Mouse (Mus musculus) bone marrow, adult 2 months (tissue): ENCODE measurements around the gene Rap2b. TPM values are rescaled to one million over a fixed set of nuclear protein-coding genes. Genes with fewer than 3 reads are reported as not detected.

ENCODE experiments used
- H3K27ac ChIP-seq: fragments of 200-500 bp; 2 replicates; pipeline ENCODE4 v1.5.1; 2012; ENCODE audit warnings: low read depth, mild to moderate bottlenecking, control low read depth, inconsistent platforms, low read length; ENCODE audit not compliant: control insufficient read depth, poor library complexity, insufficient read depth
- H3K4me1 ChIP-seq: fragments of 200-500 bp; 2 replicates; pipeline ENCODE4 v1.6.1; 2011; ENCODE audit warnings: low read length; ENCODE audit not compliant: control insufficient read depth, insufficient read depth
- H3K4me3 ChIP-seq: fragments of 200-500 bp; replicated peaks from 2 replicates; pipeline ENCODE3; 2011; ENCODE audit warnings: mild to moderate bottlenecking, low read depth, low read length, control low read depth; ENCODE audit not compliant: control insufficient read depth
- CTCF ChIP-seq: fragments of 200-500 bp; IDR thresholded peaks from 2 replicates; pipeline ENCODE4 v1.5.1; 2011; ENCODE audit warnings: low read length, control low read depth; ENCODE audit not compliant: control insufficient read depth, insufficient read depth
- POLR2A ChIP-seq: fragments of 200-500 bp; IDR thresholded peaks from 2 replicates; pipeline ENCODE4 v1.6.1; 2011; ENCODE audit warnings: low read depth, mild to moderate bottlenecking, control low read depth, low read length, borderline replicate concordance; ENCODE audit not compliant: control insufficient read depth
- WGBS: fragments of 180-500 bp; shearing (Covaris S2); methylation state at CpG from one replicate; pipeline ENCODE4 v1.1.7; 2018; 5-methylcytosine and 5-hydroxymethylcytosine counted together
- polyA plus RNA-seq: library from polyadenylated mRNA; stranded (reverse); fragments of >200 nt; gene quantifications from 2 replicates; pipeline ENCODE4 v1.2.4, GENCODE M21; 2011; ENCODE audit warnings: low replicate concordance; ENCODE audit not compliant: missing spikeins, insufficient read depth, insufficient read length

Gene Rap2b
- polyA plus RNA-seq: 3.6 and 6.8 TPM in 2 replicates

DNA sequence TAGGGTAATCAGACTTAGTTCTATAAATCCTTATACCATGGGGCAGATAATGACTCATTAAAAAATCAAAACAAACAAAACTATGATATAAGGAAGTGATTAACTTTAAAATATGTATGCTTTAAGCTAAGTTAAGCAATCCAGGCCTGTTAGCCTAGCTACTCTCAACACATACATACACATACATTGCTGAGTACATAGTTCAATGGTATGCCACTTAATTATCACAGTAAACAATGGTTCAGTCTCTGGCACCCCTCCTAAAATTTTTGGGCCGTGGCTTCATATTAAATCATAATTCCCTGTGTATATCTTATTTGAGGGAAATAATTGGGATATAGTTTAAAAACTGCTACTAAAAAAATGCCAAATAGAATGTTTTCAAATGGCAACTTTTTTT, at the start of gene Rap2b:
TSS of gene Rap2b (plus strand) at position 301 of the 400 bp plus-strand sequence.
- WGBS: 80% methylated on average over 1 of the region's 1 CpGs
- Histone ChIP-seq H3K4me1 (no peaks in the 10 kb centered on the region), H3K27ac (no peak within 1 kb of the TSS), H3K4me3 (no peak within 1 kb of the TSS)
- TF ChIP-seq CTCF (no peak), POLR2A (no peak)

DNA sequence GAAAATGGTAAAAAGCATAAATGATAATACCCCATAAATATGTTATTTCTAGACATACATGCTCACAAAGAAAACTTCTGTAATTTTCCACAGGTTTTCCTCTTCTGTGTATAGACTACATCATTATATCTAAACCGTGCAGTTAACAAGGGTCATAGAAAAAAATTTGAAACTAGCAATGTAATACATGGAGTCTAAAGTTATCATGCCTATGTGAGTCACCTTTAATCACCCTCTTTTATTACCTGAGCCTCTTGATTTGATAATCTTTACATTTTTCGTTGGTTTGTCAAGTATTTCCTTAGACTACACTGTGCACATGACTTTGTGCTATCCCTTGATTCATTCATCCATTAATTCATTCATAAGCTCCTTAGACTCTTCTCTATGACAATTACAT, 46.4 kb upstream of the Rap2b start:
- WGBS: 60% methylated on average over 2 of the region's 2 CpGs
- Histone ChIP-seq H3K4me3 (no peak overlapping the region), H3K4me1 (no peaks in the 10 kb centered on the region), H3K27ac (no peak overlapping the region)
- TF ChIP-seq POLR2A: no peak
- TF ChIP-seq CTCF: no peak

DNA sequence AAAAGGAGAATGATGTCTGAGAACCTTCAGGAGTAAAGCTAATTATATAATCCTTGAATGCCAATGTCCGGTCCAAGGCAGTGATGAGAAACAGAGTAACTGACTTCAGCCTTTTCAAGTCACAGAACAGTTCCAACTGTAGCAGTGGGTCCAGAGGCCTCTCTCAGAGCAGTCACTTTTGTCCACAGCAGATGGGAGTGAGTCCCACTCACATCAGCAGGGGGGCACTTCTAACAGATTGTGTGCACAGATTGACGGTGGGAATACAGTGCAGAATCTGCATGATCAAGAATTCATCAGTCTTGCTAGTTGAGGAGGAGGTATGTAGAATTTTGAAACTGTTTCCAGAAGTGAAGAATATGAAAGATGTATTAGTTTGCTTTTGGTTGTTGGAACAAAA, 41.4 kb upstream of the Rap2b start:
- no peak overlapping the region for H3K27ac ChIP-seq
- H3K4me1 ChIP-seq: no peaks in the 10 kb centered on the region
- no peak overlapping the region for H3K4me3 ChIP-seq
- 85% methylated on average over 2 of the region's 2 CpGs for WGBS
- TF ChIP-seq POLR2A (no peak), CTCF (no peak)

DNA sequence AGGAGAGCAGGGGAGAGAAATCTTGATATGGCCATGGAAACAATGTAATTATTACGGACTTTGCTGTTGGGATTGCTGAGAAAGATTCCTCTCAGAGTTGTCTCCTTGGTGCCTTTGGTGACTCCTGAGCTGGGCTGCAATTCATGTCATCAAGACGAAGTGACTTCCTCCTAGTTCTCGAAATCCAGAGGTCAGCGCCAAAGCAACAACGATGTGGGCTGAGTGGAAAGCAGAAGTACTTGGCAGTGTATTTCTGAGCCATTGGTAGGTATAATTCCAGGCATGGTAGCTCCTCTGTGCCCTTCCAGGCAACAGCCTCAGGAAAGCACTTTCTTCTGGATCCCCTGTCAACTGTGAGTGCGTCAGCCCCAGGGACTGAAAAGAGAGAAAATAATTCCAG, 39.8 kb upstream of the Rap2b start:
- TF ChIP-seq CTCF: no peak
- TF ChIP-seq POLR2A: no peak
- no peak overlapping the region for H3K27ac ChIP-seq
- H3K4me1 ChIP-seq: no peaks in the 10 kb centered on the region
- 19% methylated on average over 6 of the region's 6 CpGs for WGBS
- no peak overlapping the region for H3K4me3 ChIP-seq

DNA sequence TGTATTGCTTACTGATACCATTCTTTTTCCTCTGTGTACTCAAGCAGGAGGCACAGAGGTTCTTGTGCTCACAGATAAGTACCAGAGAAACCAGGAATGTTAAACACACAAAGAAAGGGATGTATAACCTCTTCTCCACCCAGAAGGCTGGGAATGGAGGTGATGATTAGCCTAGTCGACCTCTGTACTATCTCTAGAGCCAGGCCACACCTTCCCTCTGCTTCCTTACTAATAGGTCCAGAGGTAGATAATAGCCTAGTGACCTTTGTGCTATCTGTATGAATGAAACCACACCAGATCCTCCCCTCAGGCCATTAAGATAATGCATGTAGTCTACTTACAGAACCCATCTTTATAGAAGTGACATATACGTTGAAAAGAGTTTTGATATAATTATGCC, 25.2 kb upstream of the Rap2b start:
- WGBS: 59% methylated on average over 2 of the region's 2 CpGs
- Histone ChIP-seq H3K4me1 (no peaks in the 10 kb centered on the region), H3K27ac (no peak overlapping the region), H3K4me3 (no peak overlapping the region)
- TF ChIP-seq CTCF: no peak
- no peak for TF ChIP-seq POLR2A

GRCm38 (mm10) chr3:61337230-61337629, 24.2 kb upstream of the Rap2b start:
- 85% methylated on average over 3 of the region's 3 CpGs for WGBS
- Histone ChIP-seq H3K27ac (no peak overlapping the region), H3K4me3 (no peak overlapping the region), H3K4me1 (no peaks in the 10 kb centered on the region)
- TF ChIP-seq POLR2A: no peak
- no peak for TF ChIP-seq CTCF

- WGBS: 85% methylated on average over 5 of the region's 5 CpGs
- no peaks in the 10 kb centered on the region for H3K4me1 ChIP-seq
- no peak overlapping the region for H3K27ac ChIP-seq
- TF ChIP-seq CTCF (no peak), POLR2A (no peak)
- H3K4me3 ChIP-seq: no peak overlapping the region
These were observed 21.1 kb upstream of the Rap2b start for GRCm38 (mm10) chr3:61340321-61340720.

GRCm38 (mm10) chr3:61344031-61344430, 17.4 kb upstream of the Rap2b start:
- Histone ChIP-seq H3K4me1 (no peaks in the 10 kb centered on the region), H3K4me3 (no peak overlapping the region), H3K27ac (no peak overlapping the region)
- TF ChIP-seq CTCF (no peak), POLR2A (no peak)
- 68% methylated on average over 7 of the region's 7 CpGs for WGBS

DNA sequence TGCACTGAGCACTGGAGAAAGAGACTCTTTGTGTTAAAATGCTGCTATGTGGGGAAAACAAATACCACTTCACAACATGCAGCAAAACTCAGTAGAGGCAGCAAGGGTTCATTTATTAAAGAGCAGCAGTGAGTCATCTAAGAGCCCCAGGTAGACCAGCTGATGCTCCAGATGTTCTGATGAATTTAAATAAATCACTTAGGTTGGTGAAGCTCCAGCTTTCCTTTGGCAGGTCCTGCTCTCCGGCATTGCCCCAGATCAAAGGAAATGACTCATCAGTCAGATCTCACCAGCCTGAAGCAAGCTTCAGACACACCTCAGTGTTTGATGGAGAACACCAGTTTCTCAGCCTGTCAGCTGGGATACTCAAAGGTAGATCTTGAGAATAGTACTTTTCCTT, 15.8 kb upstream of the Rap2b start:
- no peak overlapping the region for H3K4me3 ChIP-seq
- H3K4me1 ChIP-seq: no peaks in the 10 kb centered on the region
- no peak overlapping the region for H3K27ac ChIP-seq
- 8% methylated on average over 1 of the region's 1 CpGs for WGBS
- TF ChIP-seq CTCF (no peak), POLR2A (no peak)

- Histone ChIP-seq H3K4me3 (no peak overlapping the region), H3K4me1 (no peaks in the 10 kb centered on the region), H3K27ac (no peak overlapping the region)
- 69% methylated on average over 4 of the region's 4 CpGs for WGBS
- TF ChIP-seq POLR2A: no peak
- TF ChIP-seq CTCF: no peak
These were observed 13.3 kb upstream of the Rap2b start for GRCm38 (mm10) chr3:61348036-61348614.
